In the genomic region with DNA sequence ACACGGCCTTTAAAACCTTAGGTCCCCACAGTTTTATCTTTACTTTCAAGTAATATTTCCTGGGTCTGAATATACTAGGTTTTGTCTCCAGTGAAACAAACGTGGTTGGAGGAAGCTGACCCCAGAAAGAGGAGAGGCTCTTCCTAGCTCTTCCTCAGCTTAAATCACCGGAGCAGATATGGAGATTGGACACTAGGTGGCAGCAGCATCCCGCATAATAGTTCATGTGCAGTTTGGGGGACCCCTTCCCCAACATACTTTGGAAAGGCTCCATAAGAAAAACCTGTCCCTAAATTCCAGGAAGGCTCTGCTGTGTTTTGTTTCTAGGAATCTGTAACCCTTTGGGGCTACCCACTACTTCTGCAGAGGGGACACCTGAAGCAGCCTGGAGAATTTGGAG, we compare ENCODE assay signal across 10 mouse cellular contexts. TPM values are rescaled to one million over a fixed set of nuclear protein-coding genes. Genes with fewer than 3 reads are reported as not detected.
DNase-seq lines count a peak whose midpoint lies in the region; ATAC-seq and TF ChIP-seq lines count a peak whose summit lies in the region.
"Had no signal": no experiment of that assay in that cellular context is flagged by ENCODE, and none has a peak within 500 bp of the region (broad histone marks: within the 10 kb centered on the region; RNA-seq: fewer than 3 reads in every experiment).

No protein-coding gene starts in this region.

- H3K4me1 ChIP-seq in hindbrain, embryonic 11.5 days (replicated peaks; ENCODE audit: control insufficient read depth, insufficient read depth, low read length): peaks cover 8% of the 10 kb centered on the region
- peaks cover 32% of the 10 kb centered on the region for H3K4me1 ChIP-seq in hindbrain, embryonic 12.5 days
- 0 out of 2 replicates have a peak, but pooled peaks cover 2% of the 10 kb centered on the region for H3K4me1 ChIP-seq in cerebellum, adult 2 months (ENCODE audit: control insufficient read depth, insufficient read depth, low read length)

- no peak overlapping the region for H3K4me3 ChIP-seq in hindbrain, embryonic 11.5 days (ENCODE audit: low read depth, low read length)
- H3K4me3 ChIP-seq in hindbrain, embryonic 12.5 days: no peak overlapping the region
- no peak overlapping the region for H3K4me3 ChIP-seq in cerebellum, adult 2 months (replicated peaks; ENCODE audit: insufficient read depth, low read depth, low read length)
- H3K4me3 ChIP-seq: embryonic facial prominence, embryonic 15.5 days; limb, embryonic 13.5 days had no signal

- peaks cover 18% of the 10 kb centered on the region for H3K27me3 ChIP-seq in hindbrain, embryonic 11.5 days (ENCODE audit: control insufficient read depth, insufficient read depth, low read length)
- H3K27me3 ChIP-seq in hindbrain, embryonic 12.5 days: peaks cover 19% of the 10 kb centered on the region
- H3K27me3 ChIP-seq in cerebellum, adult 2 months (ENCODE audit: control insufficient read depth, insufficient read depth, low read length): no peaks in the 10 kb centered on the region

- H3K9ac ChIP-seq in hindbrain, embryonic 11.5 days (ENCODE audit: low read depth, low read length): no peak overlapping the region
- no peak overlapping the region for H3K9ac ChIP-seq in hindbrain, embryonic 12.5 days
- H3K9ac ChIP-seq: embryonic facial prominence, embryonic 15.5 days; limb, embryonic 13.5 days had no signal

- H3K36me3 ChIP-seq in hindbrain, embryonic 11.5 days (ENCODE audit: control insufficient read depth, insufficient read depth, low read length): no peaks in the 10 kb centered on the region
- no peaks in the 10 kb centered on the region for H3K36me3 ChIP-seq in hindbrain, embryonic 12.5 days
- H3K36me3 ChIP-seq: embryonic facial prominence, embryonic 15.5 days; limb, embryonic 13.5 days had no signal

- H3K9me3 ChIP-seq in hindbrain, embryonic 11.5 days (ENCODE audit: control insufficient read depth, low read length): no peaks in the 10 kb centered on the region
- H3K9me3 ChIP-seq in hindbrain, embryonic 12.5 days (replicated peaks): no peaks in the 10 kb centered on the region
- H3K9me3 ChIP-seq: embryonic facial prominence, embryonic 15.5 days; limb, embryonic 13.5 days had no signal

- DNase-seq in hindbrain, embryonic 11.5 days (ENCODE audit: low spot score): peak; percentile 78
- peak; percentile 65 for DNase-seq in urinary bladder, postnatal 14 days (ENCODE audit: low spot score)
- no peak for DNase-seq in urinary bladder, adult 18-20 months (ENCODE audit: low spot score in 2 of 2)
- peak; percentile 68 to 77 for DNase-seq in cerebellum, adult 2 months
- peak; percentile 81 for DNase-seq in induced T-regulatory cell, adult 2 months (ENCODE audit: low read depth)
- peak; percentile 44 to 69 for DNase-seq in spleen, adult 18-20 months
- no peak for DNase-seq in layer of hippocampus, adult 11-12 months (ENCODE audit: low spot score)

- no peak overlapping the region for H3K4me2 ChIP-seq in hindbrain, embryonic 11.5 days (replicated peaks; ENCODE audit: low read depth, low read length)
- H3K4me2 ChIP-seq in hindbrain, embryonic 12.5 days (replicated peaks): no peak overlapping the region
- H3K4me2 ChIP-seq: embryonic facial prominence, embryonic 15.5 days; limb, embryonic 13.5 days had no signal

- ATAC-seq in hindbrain, embryonic 11.5 days (ENCODE audit: low FRiP score): no peak
- ATAC-seq in hindbrain, embryonic 12.5 days (ENCODE audit: low FRiP score): no peak

- under 1% methylated on average over 4 of the region's 4 CpGs for WGBS in hindbrain, embryonic 11.5 days
- under 1% methylated on average over 4 of the region's 4 CpGs for WGBS in hindbrain, embryonic 12.5 days
- 1% methylated on average over 4 of the region's 4 CpGs for WGBS in cerebellum, adult 2 months

- no peak overlapping the region for H3K27ac ChIP-seq in hindbrain, embryonic 11.5 days (ENCODE audit: low read depth, low read length)
- H3K27ac ChIP-seq in hindbrain, embryonic 12.5 days: no peak overlapping the region
- no peak overlapping the region for H3K27ac ChIP-seq in cerebellum, adult 2 months (ENCODE audit: insufficient read depth, low read length)
- H3K27ac ChIP-seq: embryonic facial prominence, embryonic 15.5 days; limb, embryonic 13.5 days had no signal

- no peak for TF ChIP-seq POLR2A in cerebellum, adult 2 months (IDR thresholded peaks at IDR 0.05; ENCODE audit: borderline replicate concordance, insufficient read depth, low read length)

- TF ChIP-seq CTCF in cerebellum, adult 2 months (IDR thresholded peaks at IDR 0.05; ENCODE audit: borderline replicate concordance, insufficient read depth, low read depth, low read length): peak; percentile 91

RNA-seq across cellular contexts. Expression of a gene that starts 1.9 kb away (rescaled TPM):
- polyA plus RNA-seq in hindbrain, embryonic 11.5 days (2014; fragmentation: Nextera tagmentation; extraction: Ambion mirVana): 6.8 and 9.0 TPM in 2 replicates
- polyA plus RNA-seq in hindbrain, embryonic 12.5 days (2016; fragmentation: Nextera tagmentation; extraction: Ambion mirVana): 12.8 and 15.3 TPM in 2 replicates
- 30.8 and 34.3 TPM in 2 replicates for polyA plus RNA-seq in cerebellum, adult 2 months (2012; rRNA removed)

RNA-seq across cellular contexts. Expression of a gene that starts 35.2 kb away (rescaled TPM):
- polyA plus RNA-seq in hindbrain, embryonic 11.5 days (2014; fragmentation: Nextera tagmentation; extraction: Ambion mirVana): 0.08 and 0.34 TPM in 2 replicates
- 0.08 TPM in 1 of 2 replicates, not detected in the other for polyA plus RNA-seq in hindbrain, embryonic 12.5 days (2016; fragmentation: Nextera tagmentation; extraction: Ambion mirVana)
- 0.32 and 0.38 TPM in 2 replicates for polyA plus RNA-seq in cerebellum, adult 2 months (2012; rRNA removed)

Comparison
In these comparisons a context has a peak if more than half of its experiments do, and no peak if none do; other contexts are left out.
1. DNase-seq: peak in hindbrain, embryonic 11.5 days (single experiment), urinary bladder, postnatal 14 days (single experiment), cerebellum, adult 2 months (2 of 2), induced T-regulatory cell, adult 2 months (single experiment) and spleen, adult 18-20 months (2 of 2); none in urinary bladder, adult 18-20 months (0 of 2) and layer of hippocampus, adult 11-12 months (single experiment).